Mouse (Mus musculus): ENCODE measurements at regions not wholly inside any gene's neighbourhood (a gene's known extent, or its start where the extent isn't known, plus 50 kb on each side); places are given as distances from the start of the nearest gene placed in this dataset.
"Not testable (repeated sequence)": the region's sequence is repeated elsewhere in the genome, so short reads cannot be mapped to it uniquely, and the experiment has no call there.

GRCm38 (mm10) chr1:157037246-157037991 is 71.1 kb downstream of the Tex35 start:
- 0 out of 2 replicates have a peak, but pooled peaks cover 3% of the 10 kb centered on the region for H3K9me3 ChIP-seq (ENCODE audit: control insufficient read depth, low read length)
- no peak overlapping the region for H3K4me2 ChIP-seq (ENCODE audit: low read length)
- no peak overlapping the region for H3K9ac ChIP-seq (ENCODE audit: low read length)
- no peaks in the 10 kb centered on the region for H3K36me3 ChIP-seq (ENCODE audit: control insufficient read depth, insufficient read depth, low read length)
- no peak for ATAC-seq (ENCODE audit: insufficient number of reproducible peaks, insufficient read depth, low FRiP score, low read depth)
- H3K27me3 ChIP-seq (ENCODE audit: control insufficient read depth, insufficient read depth, low read length) = no peaks in the 10 kb centered on the region
- H3K4me3 ChIP-seq (ENCODE audit: control insufficient read depth in 1 of 2, insufficient read depth in 1 of 2, low read depth in 1 of 2, low read length in 2 of 2) = no peak overlapping the region
- peaks cover 16 to 36% of the 10 kb centered on the region in 2 experiments for H3K4me1 ChIP-seq (ENCODE audit: control insufficient read depth in 2 of 2, insufficient read depth in 2 of 2, low read length in 2 of 2)
- 79% methylated on average over 10 of the region's 10 CpGs for WGBS
- H3K27ac ChIP-seq (replicated peaks in 1 of 2; ENCODE audit: control insufficient read depth in 1 of 2, insufficient read depth in 1 of 2, low read depth in 2 of 2, low read length in 2 of 2) = no peak overlapping the region

GRCm38 (mm10) chr1:157036779-157037178 is 71.7 kb downstream of the Tex35 start:
- WGBS = 31% methylated on average over 4 of the region's 4 CpGs
- Histone ChIP-seq H3K27me3 (ENCODE audit: control insufficient read depth, insufficient read depth, low read length) (no peaks in the 10 kb centered on the region), H3K4me2 (ENCODE audit: low read length) (no peak overlapping the region), H3K4me1 (ENCODE audit: control insufficient read depth in 2 of 2, insufficient read depth in 2 of 2, low read length in 2 of 2) (peaks cover 16 to 36% of the 10 kb centered on the region in 2 experiments), H3K9me3 (ENCODE audit: control insufficient read depth, low read length) (0 out of 2 replicates have a peak, but pooled peaks cover 3% of the 10 kb centered on the region), H3K36me3 (ENCODE audit: control insufficient read depth, insufficient read depth, low read length) (no peaks in the 10 kb centered on the region), H3K9ac (ENCODE audit: low read length) (no peak overlapping the region), H3K27ac (replicated peaks in 1 of 2; ENCODE audit: control insufficient read depth in 1 of 2, insufficient read depth in 1 of 2, low read depth in 2 of 2, low read length in 2 of 2) (no peak overlapping the region), H3K4me3 (ENCODE audit: control insufficient read depth in 1 of 2, insufficient read depth in 1 of 2, low read depth in 1 of 2, low read length in 2 of 2) (no peak overlapping the region)
- ATAC-seq (ENCODE audit: insufficient number of reproducible peaks, insufficient read depth, low FRiP score, low read depth) = no peak

GRCm38 (mm10) chr1:157035221-157035620 is 73.3 kb downstream of the Tex35 start:
- H3K9me3 ChIP-seq (ENCODE audit: control insufficient read depth, low read length); H3K4me2 ChIP-seq (ENCODE audit: low read length); H3K9ac ChIP-seq (ENCODE audit: low read length); H3K4me3 ChIP-seq (ENCODE audit: control insufficient read depth in 1 of 2, insufficient read depth in 1 of 2, low read depth in 1 of 2, low read length in 2 of 2); H3K27me3 ChIP-seq (ENCODE audit: control insufficient read depth, insufficient read depth, low read length); ATAC-seq (ENCODE audit: insufficient number of reproducible peaks, insufficient read depth, low FRiP score, low read depth); H3K27ac ChIP-seq (replicated peaks in 1 of 2; ENCODE audit: control insufficient read depth in 1 of 2, insufficient read depth in 1 of 2, low read depth in 2 of 2, low read length in 2 of 2); H3K36me3 ChIP-seq (ENCODE audit: control insufficient read depth, insufficient read depth, low read length): not testable (repeated sequence)
- peaks cover 16 to 33% of the 10 kb centered on the region in 2 experiments for H3K4me1 ChIP-seq (ENCODE audit: control insufficient read depth in 2 of 2, insufficient read depth in 2 of 2, low read length in 2 of 2)
- WGBS = 92% methylated on average over 8 of the region's 8 CpGs

GRCm38 (mm10) chr1:157028682-157029081 is 79.8 kb downstream of the Tex35 start:
- no peaks in the 10 kb centered on the region for H3K36me3 ChIP-seq (ENCODE audit: control insufficient read depth, insufficient read depth, low read length)
- H3K27me3 ChIP-seq (ENCODE audit: control insufficient read depth, insufficient read depth, low read length) = no peaks in the 10 kb centered on the region
- H3K4me3 ChIP-seq (ENCODE audit: control insufficient read depth in 1 of 2, insufficient read depth in 1 of 2, low read depth in 1 of 2, low read length in 2 of 2) = no peak overlapping the region
- ATAC-seq (ENCODE audit: insufficient number of reproducible peaks, insufficient read depth, low FRiP score, low read depth) = no peak
- no peak overlapping the region for H3K9ac ChIP-seq (ENCODE audit: low read length)
- no peak overlapping the region for H3K4me2 ChIP-seq (ENCODE audit: low read length)
- 89% methylated on average over 3 of the region's 3 CpGs for WGBS
- no peak overlapping the region for H3K27ac ChIP-seq (replicated peaks in 1 of 2; ENCODE audit: control insufficient read depth in 1 of 2, insufficient read depth in 1 of 2, low read depth in 2 of 2, low read length in 2 of 2)
- no peaks in the 10 kb centered on the region; a peak in 1 of 4 replicates for H3K4me1 ChIP-seq (ENCODE audit: control insufficient read depth in 2 of 2, insufficient read depth in 2 of 2, low read length in 2 of 2)
- H3K9me3 ChIP-seq (ENCODE audit: control insufficient read depth, low read length) = no peaks in the 10 kb centered on the region

- H3K27ac ChIP-seq (replicated peaks in 1 of 2; ENCODE audit: control insufficient read depth in 1 of 2, insufficient read depth in 1 of 2, low read depth in 2 of 2, low read length in 2 of 2) = no peak overlapping the region
- 91% methylated on average over 7 of the region's 7 CpGs for WGBS
- H3K4me3 ChIP-seq (ENCODE audit: control insufficient read depth in 1 of 2, insufficient read depth in 1 of 2, low read depth in 1 of 2, low read length in 2 of 2) = no peak overlapping the region
- no peaks in the 10 kb centered on the region for H3K9me3 ChIP-seq (ENCODE audit: control insufficient read depth, low read length)
- no peak for ATAC-seq (ENCODE audit: insufficient number of reproducible peaks, insufficient read depth, low FRiP score, low read depth)
- no peaks in the 10 kb centered on the region for H3K27me3 ChIP-seq (ENCODE audit: control insufficient read depth, insufficient read depth, low read length)
- no peak overlapping the region for H3K9ac ChIP-seq (ENCODE audit: low read length)
- H3K36me3 ChIP-seq (ENCODE audit: control insufficient read depth, insufficient read depth, low read length) = no peaks in the 10 kb centered on the region
- no peaks in the 10 kb centered on the region; a peak in 1 of 4 replicates for H3K4me1 ChIP-seq (ENCODE audit: control insufficient read depth in 2 of 2, insufficient read depth in 2 of 2, low read length in 2 of 2)
- H3K4me2 ChIP-seq (ENCODE audit: low read length) = no peak overlapping the region
Observed at GRCm38 (mm10) chr1:157027681-157028080, 80.8 kb downstream of the Tex35 start.

- no peaks in the 10 kb centered on the region for H3K27me3 ChIP-seq (ENCODE audit: control insufficient read depth, insufficient read depth, low read length)
- H3K36me3 ChIP-seq (ENCODE audit: control insufficient read depth, insufficient read depth, low read length) = no peaks in the 10 kb centered on the region
- H3K9me3 ChIP-seq (ENCODE audit: control insufficient read depth, low read length) = no peaks in the 10 kb centered on the region
- WGBS = 79% methylated on average over 6 of the region's 6 CpGs
- H3K9ac ChIP-seq (ENCODE audit: low read length) = no peak overlapping the region
- no peak overlapping the region for H3K4me3 ChIP-seq (ENCODE audit: control insufficient read depth in 1 of 2, insufficient read depth in 1 of 2, low read depth in 1 of 2, low read length in 2 of 2)
- no peak for ATAC-seq (ENCODE audit: insufficient number of reproducible peaks, insufficient read depth, low FRiP score, low read depth)
- peaks cover 6 to 14% of the 10 kb centered on the region in 2 experiments for H3K4me1 ChIP-seq (ENCODE audit: control insufficient read depth in 2 of 2, insufficient read depth in 2 of 2, low read length in 2 of 2)
- H3K4me2 ChIP-seq (ENCODE audit: low read length) = no peak overlapping the region
- H3K27ac ChIP-seq (replicated peaks in 1 of 2; ENCODE audit: control insufficient read depth in 1 of 2, insufficient read depth in 1 of 2, low read depth in 2 of 2, low read length in 2 of 2) = no peak overlapping the region
Observed at GRCm38 (mm10) chr1:157023462-157023861, 84.0 kb upstream of the Ralgps2 start.

GRCm38 (mm10) chr1:157022456-157023435 is 83.3 kb upstream of the Ralgps2 start:
- 90% methylated on average over 12 of the region's 12 CpGs for WGBS

More at GRCm38 (mm10) chr1:157022456-157023435, 83.3 kb upstream of the Ralgps2 start:
- ATAC-seq (ENCODE audit: insufficient number of reproducible peaks, insufficient read depth, low FRiP score, low read depth) = no peak
- Histone ChIP-seq H3K4me1 (ENCODE audit: control insufficient read depth in 2 of 2, insufficient read depth in 2 of 2, low read length in 2 of 2) (peaks cover 6 to 14% of the 10 kb centered on the region in 2 experiments), H3K27ac (replicated peaks in 1 of 2; ENCODE audit: control insufficient read depth in 1 of 2, insufficient read depth in 1 of 2, low read depth in 2 of 2, low read length in 2 of 2) (no peak overlapping the region), H3K9ac (ENCODE audit: low read length) (no peak overlapping the region), H3K4me3 (ENCODE audit: control insufficient read depth in 1 of 2, insufficient read depth in 1 of 2, low read depth in 1 of 2, low read length in 2 of 2) (no peak overlapping the region), H3K36me3 (ENCODE audit: control insufficient read depth, insufficient read depth, low read length) (no peaks in the 10 kb centered on the region), H3K4me2 (ENCODE audit: low read length) (no peak overlapping the region), H3K27me3 (ENCODE audit: control insufficient read depth, insufficient read depth, low read length) (no peaks in the 10 kb centered on the region), H3K9me3 (ENCODE audit: control insufficient read depth, low read length) (no peaks in the 10 kb centered on the region)
